Mouse (Mus musculus): ENCODE data around the gene Ino80e.

DNA sequence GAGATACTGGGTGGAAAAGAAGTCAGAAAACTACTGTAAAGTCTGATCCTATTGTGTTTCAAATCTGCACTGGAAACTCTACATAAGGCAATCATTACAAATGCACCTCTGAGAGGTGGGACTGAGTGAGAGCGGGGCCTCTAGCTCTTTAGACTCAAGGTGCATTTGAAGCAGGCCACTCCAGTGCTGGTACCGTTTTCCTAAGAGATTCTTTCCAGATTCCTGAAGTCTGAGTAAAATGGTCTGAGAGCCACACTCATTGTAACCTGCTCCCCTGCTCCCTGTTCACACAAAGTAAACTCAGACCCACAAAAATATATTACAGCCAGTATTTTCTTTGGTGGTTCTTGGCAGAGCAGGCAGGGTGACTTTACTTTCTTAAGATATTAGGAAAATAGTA is 5.4 kb upstream of the Ino80e start:
- TF ChIP-seq CTCF (IDR thresholded peaks at IDR 0.05; ENCODE audit: control insufficient read depth, insufficient read depth, insufficient read length) (no peak), FOSL1 (IDR thresholded peaks at IDR 0.05; ENCODE audit: insufficient read depth, low read length, poor library complexity, severe bottlenecking) (no peak)

Measured in C2C12 (cell line).